In the genomic region with DNA sequence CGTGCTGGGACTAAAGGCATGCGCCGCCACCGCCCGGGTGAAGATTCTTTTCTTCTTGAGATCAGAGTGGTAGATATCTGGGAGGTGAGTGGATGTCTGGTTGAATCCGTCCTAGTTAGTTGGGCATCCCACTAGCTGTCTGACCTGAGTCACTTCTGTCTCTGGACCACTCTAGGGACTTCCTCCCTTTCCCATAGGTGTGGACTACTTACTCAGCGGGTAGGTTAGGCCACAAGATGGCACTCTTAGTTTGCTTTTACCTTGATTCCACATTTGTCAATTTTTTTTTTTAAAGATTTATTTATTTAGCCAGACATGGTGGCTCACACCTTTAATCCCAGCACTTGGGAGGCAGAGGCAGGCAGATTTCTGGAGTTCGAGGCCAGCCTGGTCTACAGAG, we compare ENCODE assay signal across 10 mouse cellular contexts. TPM values are rescaled to one million over a fixed set of nuclear protein-coding genes. Genes with fewer than 3 reads are reported as not detected.
DNase-seq lines count a peak whose midpoint lies in the region; ATAC-seq and TF ChIP-seq lines count a peak whose summit lies in the region.
"Had no signal": no experiment of that assay in that cellular context is flagged by ENCODE, and none has a peak within 500 bp of the region (broad histone marks: within the 10 kb centered on the region; RNA-seq: fewer than 3 reads in every experiment).

No protein-coding gene starts in this region.

- H3K27me3 ChIP-seq in intestine, postnatal 0 days (replicated peaks; ENCODE audit: control insufficient read depth, insufficient read depth, low read length), result no peaks in the 10 kb centered on the region
- H3K27me3 ChIP-seq in intestine, embryonic 15.5 days (replicated peaks), result no peaks in the 10 kb centered on the region
- H3K27me3 ChIP-seq: heart, embryonic 12.5 days; midbrain, embryonic 12.5 days had no signal

- 0 out of 2 replicates have a peak, but pooled peaks cover under 1% of the 10 kb centered on the region for H3K4me1 ChIP-seq in intestine, postnatal 0 days (replicated peaks; ENCODE audit: control insufficient read depth, insufficient read depth, low read length)
- peaks cover 5% of the 10 kb centered on the region for H3K4me1 ChIP-seq in intestine, embryonic 15.5 days (replicated peaks)

- ATAC-seq in intestine, postnatal 0 days, result no peak
- ATAC-seq in intestine, embryonic 15.5 days, result no peak

- no peak overlapping the region for H3K4me3 ChIP-seq in intestine, postnatal 0 days (ENCODE audit: low read depth, low read length)
- H3K4me3 ChIP-seq in intestine, embryonic 15.5 days (replicated peaks), result no peak overlapping the region
- H3K4me3 ChIP-seq: heart, embryonic 12.5 days; midbrain, embryonic 12.5 days had no signal

- no peak overlapping the region for H3K9ac ChIP-seq in intestine, postnatal 0 days (ENCODE audit: low read depth, low read length)
- no peak overlapping the region for H3K9ac ChIP-seq in intestine, embryonic 15.5 days
- H3K9ac ChIP-seq: heart, embryonic 12.5 days; midbrain, embryonic 12.5 days had no signal

- H3K9me3 ChIP-seq in intestine, postnatal 0 days (ENCODE audit: control insufficient read depth), result no peaks in the 10 kb centered on the region
- H3K9me3 ChIP-seq in intestine, embryonic 15.5 days, result no peaks in the 10 kb centered on the region
- H3K9me3 ChIP-seq: heart, embryonic 12.5 days; midbrain, embryonic 12.5 days had no signal

- TF ChIP-seq POLR2A in brain, embryonic 14.5 days (IDR thresholded peaks at IDR 0.05; ENCODE audit: borderline replicate concordance, extremely low read depth, insufficient read depth, insufficient read length, poor library complexity, severe bottlenecking), result no peak

- intact Hi-C loops in gastrocnemius, postnatal 36 days (cut with DNase I), result loop anchor here (2.0 kb wide), 1 partner anchor 98 kb away; no protein-coding TSS in a partner anchor

- H3K4me2 ChIP-seq in intestine, postnatal 0 days (replicated peaks; ENCODE audit: low read depth), result no peak overlapping the region
- no peak overlapping the region for H3K4me2 ChIP-seq in intestine, embryonic 15.5 days (replicated peaks)
- H3K4me2 ChIP-seq: heart, embryonic 12.5 days; midbrain, embryonic 12.5 days had no signal

- peak; percentile 36 for DNase-seq in thymus, postnatal 0 days (ENCODE audit: low spot score)
- no peak for DNase-seq in thymus, adult 18-20 months
- DNase-seq in brain, embryonic 14.5 days (ENCODE audit: low read depth), result peak; percentile 46
- DNase-seq in thymus, postnatal 4 days, result peak; percentile 31
- DNase-seq in right cerebral cortex, postnatal 10 days (ENCODE audit: low spot score in 2 of 2), result no peak
- no peak for DNase-seq in gastrocnemius, postnatal 36 days

- WGBS in intestine, postnatal 0 days, result 89% methylated on average over 8 of the region's 8 CpGs
- 88% methylated on average over 8 of the region's 8 CpGs for WGBS in intestine, embryonic 15.5 days

- no peak overlapping the region for H3K27ac ChIP-seq in intestine, postnatal 0 days (ENCODE audit: low read depth, low read length)
- no peak overlapping the region for H3K27ac ChIP-seq in intestine, embryonic 15.5 days
- H3K27ac ChIP-seq: midbrain, embryonic 12.5 days had no signal

- no peaks in the 10 kb centered on the region; the same call in 1 of the 2 replicates for H3K36me3 ChIP-seq in intestine, postnatal 0 days (ENCODE audit: control insufficient read depth, insufficient read depth)
- no peaks in the 10 kb centered on the region for H3K36me3 ChIP-seq in intestine, embryonic 15.5 days
- H3K36me3 ChIP-seq: heart, embryonic 12.5 days had no signal

- peak; percentile 64 for TF ChIP-seq CTCF in intestine, postnatal 0 days (IDR thresholded peaks at IDR 0.05; ENCODE audit: low read depth)
- TF ChIP-seq CTCF in brain, embryonic 14.5 days (IDR thresholded peaks at IDR 0.05; ENCODE audit: borderline replicate concordance, extremely low read depth, insufficient read depth, insufficient read length), result peak; percentile 19; the same call in 1 of the 2 replicates

RNA-seq across cellular contexts. Expression of gene Srebf2, which starts 7.8 kb away (rescaled TPM):
- polyA plus RNA-seq in intestine, postnatal 0 days (2015; fragmentation: Nextera tagmentation; extraction: Ambion mirVana), result 68.7 and 69.5 TPM in 2 replicates
- polyA plus RNA-seq in intestine, embryonic 15.5 days (2015; fragmentation: Nextera tagmentation; extraction: Ambion mirVana), result 163 and 172 TPM in 2 replicates
- 152 and 161 TPM in 2 replicates for polyA plus RNA-seq in thymus, postnatal 0 days (2015; fragmentation: Nextera tagmentation; extraction: Ambion mirVana)
- polyA plus RNA-seq in brain, embryonic 14.5 days (2012; rRNA removed), result 196 and 230 TPM in 2 replicates
- 1 to 10 TPM; 9.2 to 9.8 TPM for total RNA-seq in gastrocnemius, postnatal 36 days (2021)

RNA-seq across cellular contexts. Expression of gene Ccdc134, which starts 11.5 kb away (rescaled TPM):
- 3.5 and 4.2 TPM in 2 replicates for polyA plus RNA-seq in intestine, postnatal 0 days (2015; fragmentation: Nextera tagmentation; extraction: Ambion mirVana)
- polyA plus RNA-seq in intestine, embryonic 15.5 days (2015; fragmentation: Nextera tagmentation; extraction: Ambion mirVana), result 12.0 and 12.6 TPM in 2 replicates
- polyA plus RNA-seq in thymus, postnatal 0 days (2015; fragmentation: Nextera tagmentation; extraction: Ambion mirVana), result 34.1 and 34.4 TPM in 2 replicates
- polyA plus RNA-seq in brain, embryonic 14.5 days (2012; rRNA removed), result 15.2 and 22.5 TPM in 2 replicates
- total RNA-seq in gastrocnemius, postnatal 36 days (2021), result 10 to 100 TPM; 10.2 to 17.0 TPM

Comparison
In these comparisons a context has a peak if more than half of its experiments do, and no peak if none do; other contexts are left out.
1. DNase-seq: peak in thymus, postnatal 0 days (single experiment), brain, embryonic 14.5 days (single experiment) and thymus, postnatal 4 days (single experiment); none in thymus, adult 18-20 months (0 of 2), right cerebral cortex, postnatal 10 days (0 of 2) and gastrocnemius, postnatal 36 days (0 of 2).